Mouse (Mus musculus): ENCODE results near the gene Grik4. TPM values are rescaled to one million over a fixed set of nuclear protein-coding genes. Genes with fewer than 3 reads are reported as not detected.
A peak's percentile ranks its signal among the peaks of the same experiment; 100 is the strongest.
"Not testable (repeated sequence)": the region's sequence is repeated elsewhere in the genome, so short reads cannot be mapped to it uniquely, and the experiment has no call there.

Grik4 gene
- 0.38 and 0.52 TPM in 2 replicates for polyA plus RNA-seq (2012; rRNA removed)
- 0.19 and 0.20 TPM in 2 replicates for polyA plus RNA-seq (2014; fragmentation: Nextera tagmentation; extraction: Ambion mirVana)

DNA sequence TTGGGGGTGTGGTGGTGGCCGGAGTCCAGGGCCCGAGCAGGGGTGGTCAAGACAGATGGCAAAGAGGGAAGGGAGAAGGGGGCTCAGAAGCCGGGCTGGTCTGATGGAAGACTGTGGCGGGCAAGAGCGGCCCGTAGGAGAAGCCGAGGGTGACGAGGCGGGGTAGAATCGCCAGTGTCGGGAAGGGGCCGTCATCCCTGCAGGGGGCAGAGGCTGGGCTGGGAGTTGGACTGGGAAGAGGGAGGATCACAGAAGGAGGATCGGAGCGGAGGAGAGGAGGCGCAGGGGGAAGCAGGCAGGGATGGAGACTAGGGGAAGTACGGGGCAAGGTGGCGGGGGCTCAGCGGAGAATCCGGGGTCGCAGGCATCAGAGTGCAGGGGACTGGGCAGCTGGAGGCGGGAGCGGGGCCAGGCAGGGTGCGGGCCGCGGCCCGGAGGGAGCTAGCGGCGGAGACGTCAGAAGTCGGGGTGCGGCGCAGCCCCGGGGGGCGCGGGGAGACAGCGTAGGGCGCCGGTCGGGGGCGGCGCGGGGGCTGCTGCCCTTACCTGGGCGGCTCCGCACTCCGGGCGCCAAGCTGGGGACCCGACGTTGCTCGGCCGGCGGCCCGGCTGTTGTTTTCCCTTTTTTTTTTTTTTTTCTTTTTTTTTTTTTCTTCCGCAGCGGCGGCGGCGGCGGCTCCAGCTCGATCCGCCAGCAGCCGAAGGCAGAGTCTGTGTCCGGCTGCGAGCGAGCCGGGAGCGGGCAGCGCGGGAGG is at the start of gene Grik4:
Gene Grik4, minus strand, starts transcription at position 713 of the 755 bp plus-strand sequence.
- 2% methylated on average over 39 of the region's 68 CpGs for WGBS (ENCODE audit: insufficient replicate concordance)
- Histone ChIP-seq H3K9me3 (ENCODE audit: control insufficient read depth, low read length) (no peaks in the 10 kb centered on the region), H3K9ac (replicated peaks) (no peak within 1 kb of the TSS; the same call in 1 of the 2 replicates), H3K27me3 (ENCODE audit: control insufficient read depth, insufficient read depth, low read length) (peaks cover 44% of the 10 kb centered on the region), H3K4me3 (ENCODE audit: insufficient read depth in 1 of 2, low read depth in 2 of 2, low read length in 2 of 2) (peak within 1 kb of the TSS; percentile 43 to 49), H3K4me1 (replicated peaks; ENCODE audit: control insufficient read depth in 2 of 2, insufficient read depth in 2 of 2, low read length in 1 of 2) (no peaks in the 10 kb centered on the region), H3K27ac (no peak within 1 kb of the TSS), H3K36me3 (replicated peaks; ENCODE audit: control insufficient read depth, insufficient read depth, low read depth) (no peaks in the 10 kb centered on the region), H3K4me2 (ENCODE audit: low read depth) (peak within 1 kb of the TSS; percentile 62)
- no peak for TF ChIP-seq CTCF (IDR thresholded peaks at IDR 0.05; ENCODE audit: low read depth)
- no peak for TF ChIP-seq EP300 (IDR thresholded peaks at IDR 0.05; ENCODE audit: low read depth)
- DNase-seq (ENCODE audit: low read depth in 3 of 3, low spot score in 3 of 3) (no peak), ATAC-seq (ENCODE audit: insufficient read depth) (no peak)

DNA sequence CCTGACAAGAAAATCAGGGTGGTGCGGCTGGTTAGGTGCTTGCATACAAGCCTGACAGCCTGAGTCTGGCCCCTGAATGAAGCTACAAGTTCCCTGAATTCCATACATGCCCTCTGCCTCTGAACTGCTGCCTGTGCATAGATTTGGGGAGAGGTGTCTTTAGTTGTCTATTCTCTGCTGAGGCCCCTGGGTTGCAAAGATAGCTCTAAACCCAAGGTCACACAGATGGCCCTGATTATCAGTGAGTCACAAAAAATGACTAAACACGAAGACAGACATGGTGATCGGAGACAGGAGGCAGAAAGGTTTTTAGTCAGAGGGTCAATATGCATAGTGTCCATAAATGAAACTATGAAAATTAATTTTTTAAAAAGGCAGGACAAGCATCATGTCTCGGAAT is 49.4 kb upstream of the Grik4 start:
- DNase-seq (ENCODE audit: low read depth in 3 of 3, low spot score in 3 of 3), result no peak
- H3K9me3 ChIP-seq (ENCODE audit: control insufficient read depth, low read length), result no peaks in the 10 kb centered on the region
- TF ChIP-seq EP300 (IDR thresholded peaks at IDR 0.05; ENCODE audit: low read depth) (no peak), CTCF (IDR thresholded peaks at IDR 0.05; ENCODE audit: low read depth) (no peak)
- no peak overlapping the region for H3K4me2 ChIP-seq (ENCODE audit: low read depth)
- peaks cover 56% of the 10 kb centered on the region for H3K36me3 ChIP-seq (replicated peaks; ENCODE audit: control insufficient read depth, insufficient read depth, low read depth)
- H3K27ac ChIP-seq, result no peak overlapping the region
- WGBS (ENCODE audit: insufficient replicate concordance), result 68% methylated on average over 4 of the region's 4 CpGs
- ATAC-seq (ENCODE audit: insufficient read depth), result no peak
- H3K4me1 ChIP-seq (replicated peaks; ENCODE audit: control insufficient read depth in 2 of 2, insufficient read depth in 2 of 2, low read length in 1 of 2), result no peaks in the 10 kb centered on the region
- no peak overlapping the region for H3K9ac ChIP-seq (replicated peaks)
- H3K27me3 ChIP-seq (ENCODE audit: control insufficient read depth, insufficient read depth, low read length), result no peaks in the 10 kb centered on the region
- no peak overlapping the region for H3K4me3 ChIP-seq (ENCODE audit: insufficient read depth in 1 of 2, low read depth in 2 of 2, low read length in 2 of 2)

DNA sequence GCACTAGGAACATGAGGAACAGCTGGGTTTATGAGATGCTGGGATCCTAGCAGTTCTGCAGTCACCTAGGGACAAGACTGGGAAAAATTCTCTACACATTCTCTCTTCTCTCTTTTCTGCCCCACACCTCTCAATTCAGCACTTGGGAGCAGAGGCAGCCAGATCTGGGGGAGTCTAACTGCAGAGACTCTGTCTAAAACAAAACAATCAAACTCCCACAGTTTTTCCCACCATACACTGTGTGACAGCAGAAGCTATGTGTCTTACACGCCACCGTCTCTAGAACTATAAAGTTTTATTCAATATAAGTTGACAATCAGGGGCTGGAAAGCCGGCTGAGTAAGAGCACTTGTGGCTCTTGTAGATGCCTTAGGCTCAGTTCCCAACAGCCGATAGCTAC is 43.7 kb upstream of the Grik4 start:
- H3K4me3 ChIP-seq (ENCODE audit: insufficient read depth in 1 of 2, low read depth in 2 of 2, low read length in 2 of 2), result no peak overlapping the region
- no peaks in the 10 kb centered on the region for H3K9me3 ChIP-seq (ENCODE audit: control insufficient read depth, low read length)
- WGBS (ENCODE audit: insufficient replicate concordance), result 75% methylated on average over 4 of the region's 4 CpGs
- no peak overlapping the region for H3K9ac ChIP-seq (replicated peaks)
- H3K4me1 ChIP-seq (replicated peaks; ENCODE audit: control insufficient read depth in 2 of 2, insufficient read depth in 2 of 2, low read length in 1 of 2), result no peaks in the 10 kb centered on the region
- peaks cover 41% of the 10 kb centered on the region for H3K36me3 ChIP-seq (replicated peaks; ENCODE audit: control insufficient read depth, insufficient read depth, low read depth)
- H3K4me2 ChIP-seq (ENCODE audit: low read depth), result no peak overlapping the region
- no peak for ATAC-seq (ENCODE audit: insufficient read depth)
- no peak for DNase-seq (ENCODE audit: low read depth in 3 of 3, low spot score in 3 of 3)
- no peak overlapping the region for H3K27ac ChIP-seq
- H3K27me3 ChIP-seq (ENCODE audit: control insufficient read depth, insufficient read depth, low read length), result no peaks in the 10 kb centered on the region
- TF ChIP-seq EP300 (IDR thresholded peaks at IDR 0.05; ENCODE audit: low read depth) (no peak), CTCF (IDR thresholded peaks at IDR 0.05; ENCODE audit: low read depth) (no peak)

DNA sequence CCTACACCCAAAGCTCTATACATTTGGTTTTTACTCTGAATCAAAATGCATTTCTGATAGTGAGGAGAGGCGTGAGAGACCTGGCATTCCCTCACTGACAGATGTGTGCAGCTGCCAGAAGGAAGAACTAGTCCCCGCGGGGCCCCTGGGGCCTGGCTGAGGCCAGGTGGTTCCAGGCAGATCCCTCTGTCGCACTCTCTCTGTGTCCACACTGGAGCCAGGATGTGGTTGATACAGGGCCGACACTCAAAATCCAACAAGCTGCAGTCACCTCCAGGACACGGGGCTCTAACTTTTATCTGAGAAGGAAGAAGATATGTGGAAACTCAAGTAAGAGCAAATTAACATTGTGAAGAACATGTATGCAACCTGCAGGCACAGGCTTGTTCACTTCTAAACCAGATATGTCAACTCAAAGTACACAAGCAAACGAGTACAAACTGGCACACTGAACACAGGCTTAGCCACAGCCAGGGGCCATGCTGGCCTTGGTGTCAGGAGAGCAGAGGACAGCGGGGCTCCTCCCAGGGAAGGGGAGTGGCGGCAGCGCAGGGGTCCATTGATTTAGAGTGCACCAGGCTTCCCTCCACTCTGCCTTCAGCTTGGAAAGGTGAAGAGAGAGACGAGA is 24.7 kb upstream of the Grik4 start:
- TF ChIP-seq EP300 (IDR thresholded peaks at IDR 0.05; ENCODE audit: low read depth), result no peak
- TF ChIP-seq CTCF (IDR thresholded peaks at IDR 0.05; ENCODE audit: low read depth), result no peak
- 67% methylated on average over 11 of the region's 11 CpGs for WGBS (ENCODE audit: insufficient replicate concordance)
- Histone ChIP-seq H3K9me3 (ENCODE audit: control insufficient read depth, low read length) (no peaks in the 10 kb centered on the region), H3K27ac (no peak overlapping the region), H3K4me3 (ENCODE audit: insufficient read depth in 1 of 2, low read depth in 2 of 2, low read length in 2 of 2) (no peak overlapping the region), H3K9ac (replicated peaks) (no peak overlapping the region), H3K4me2 (ENCODE audit: low read depth) (no peak overlapping the region), H3K36me3 (replicated peaks; ENCODE audit: control insufficient read depth, insufficient read depth, low read depth) (peaks cover 28% of the 10 kb centered on the region), H3K27me3 (ENCODE audit: control insufficient read depth, insufficient read depth, low read length) (no peaks in the 10 kb centered on the region), H3K4me1 (replicated peaks; ENCODE audit: control insufficient read depth in 2 of 2, insufficient read depth in 2 of 2, low read length in 1 of 2) (no peaks in the 10 kb centered on the region)
- DNase-seq (ENCODE audit: low read depth in 3 of 3, low spot score in 3 of 3) (no peak), ATAC-seq (ENCODE audit: insufficient read depth) (no peak)

DNA sequence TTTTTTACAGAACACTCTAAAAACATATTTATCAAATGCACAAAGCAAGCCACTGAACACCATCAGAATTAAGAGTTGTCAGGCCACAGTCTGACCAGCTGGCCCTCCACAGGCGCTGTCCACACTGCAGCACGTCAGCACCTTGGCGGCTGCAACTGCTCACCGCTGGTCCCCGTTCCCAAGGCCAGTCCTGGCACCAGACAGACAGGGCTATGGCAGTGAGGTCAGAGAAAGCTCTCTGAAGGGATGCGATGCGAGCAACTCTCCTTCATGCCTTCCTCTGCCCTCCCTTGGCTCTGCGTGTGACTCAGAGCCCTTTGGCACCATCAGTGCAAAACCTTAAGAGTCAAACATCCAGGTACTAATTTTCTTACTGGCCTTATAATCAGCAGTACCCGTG is 23.4 kb upstream of the Grik4 start:
- H3K4me3 ChIP-seq (ENCODE audit: insufficient read depth in 1 of 2, low read depth in 2 of 2, low read length in 2 of 2), result no peak overlapping the region
- TF ChIP-seq CTCF (IDR thresholded peaks at IDR 0.05; ENCODE audit: low read depth) (no peak), EP300 (IDR thresholded peaks at IDR 0.05; ENCODE audit: low read depth) (no peak)
- H3K9me3 ChIP-seq (ENCODE audit: control insufficient read depth, low read length), result no peaks in the 10 kb centered on the region
- H3K4me1 ChIP-seq (replicated peaks; ENCODE audit: control insufficient read depth in 2 of 2, insufficient read depth in 2 of 2, low read length in 1 of 2), result no peaks in the 10 kb centered on the region
- H3K27me3 ChIP-seq (ENCODE audit: control insufficient read depth, insufficient read depth, low read length), result no peaks in the 10 kb centered on the region
- H3K27ac ChIP-seq, result no peak overlapping the region
- H3K9ac ChIP-seq (replicated peaks), result no peak overlapping the region
- H3K4me2 ChIP-seq (ENCODE audit: low read depth), result no peak overlapping the region
- peaks cover 28% of the 10 kb centered on the region for H3K36me3 ChIP-seq (replicated peaks; ENCODE audit: control insufficient read depth, insufficient read depth, low read depth)
- DNase-seq (ENCODE audit: low read depth in 3 of 3, low spot score in 3 of 3), result no peak
- 79% methylated on average over 9 of the region's 9 CpGs for WGBS (ENCODE audit: insufficient replicate concordance)
- no peak for ATAC-seq (ENCODE audit: insufficient read depth)

DNA sequence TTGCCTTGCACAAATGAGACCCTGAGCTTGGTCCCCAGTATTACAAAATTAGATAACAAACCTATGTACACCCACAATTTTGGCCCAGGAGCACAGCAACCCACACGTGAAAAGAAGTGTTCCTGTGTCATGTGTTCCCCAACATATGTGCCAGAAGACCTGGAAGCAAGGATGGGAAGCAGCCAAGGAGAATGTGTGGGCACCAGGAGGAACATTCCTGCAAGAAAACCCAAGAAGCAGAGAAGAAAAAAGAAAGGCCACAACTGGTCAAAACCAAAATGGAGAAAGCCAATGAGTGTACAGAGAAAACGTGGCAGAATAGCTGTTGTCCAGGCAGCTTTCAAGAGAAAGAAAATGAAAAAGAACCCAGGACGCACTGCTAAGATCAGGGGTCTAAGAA is 20.5 kb upstream of the Grik4 start:
- WGBS (ENCODE audit: insufficient replicate concordance), result 60% methylated on average over 3 of the region's 3 CpGs

More for the DNA sequence above, 20.5 kb upstream of the Grik4 start:
- ATAC-seq (ENCODE audit: insufficient read depth); H3K9me3 ChIP-seq (ENCODE audit: control insufficient read depth, low read length); H3K4me3 ChIP-seq (ENCODE audit: insufficient read depth in 1 of 2, low read depth in 2 of 2, low read length in 2 of 2); H3K27me3 ChIP-seq (ENCODE audit: control insufficient read depth, insufficient read depth, low read length); DNase-seq (ENCODE audit: low read depth in 3 of 3, low spot score in 3 of 3); H3K4me1 ChIP-seq (replicated peaks; ENCODE audit: control insufficient read depth in 2 of 2, insufficient read depth in 2 of 2, low read length in 1 of 2); H3K27ac ChIP-seq; H3K9ac ChIP-seq (replicated peaks); H3K4me2 ChIP-seq (ENCODE audit: low read depth): not testable (repeated sequence)
- H3K36me3 ChIP-seq (replicated peaks; ENCODE audit: control insufficient read depth, insufficient read depth, low read depth), result peaks cover 11% of the 10 kb centered on the region

Data from liver, embryonic 14.5 days (tissue).